Mouse (Mus musculus) liver, postnatal 0 days (tissue): ENCODE data around the gene Josd1.

Source experiments
- CTCF ChIP-seq: sonication (generic); IDR thresholded peaks from 2 replicates; pipeline ENCODE4 v1.5.1; 2016; ENCODE audit warnings: antibody characterized with exemption, low read depth
- EP300 ChIP-seq: IDR thresholded peaks from 2 replicates; pipeline ENCODE4 v1.6.1; 2016; ENCODE audit warnings: antibody characterized with exemption, low read depth, mild to moderate bottlenecking

- no peak for TF ChIP-seq CTCF
- no peak for TF ChIP-seq EP300
These were observed 4.6 kb upstream of the Josd1 start for GRCm38 (mm10) chr15:79692334-79692733.
